Mouse (Mus musculus): ENCODE results near the gene Sh3bgr. TPM values are rescaled to one million over a fixed set of nuclear protein-coding genes. Genes with fewer than 3 reads are reported as not detected.

Sh3bgr gene
- total RNA-seq, 2 experiments from 2014 or later, result 2.6 to 3.1 TPM

DNA sequence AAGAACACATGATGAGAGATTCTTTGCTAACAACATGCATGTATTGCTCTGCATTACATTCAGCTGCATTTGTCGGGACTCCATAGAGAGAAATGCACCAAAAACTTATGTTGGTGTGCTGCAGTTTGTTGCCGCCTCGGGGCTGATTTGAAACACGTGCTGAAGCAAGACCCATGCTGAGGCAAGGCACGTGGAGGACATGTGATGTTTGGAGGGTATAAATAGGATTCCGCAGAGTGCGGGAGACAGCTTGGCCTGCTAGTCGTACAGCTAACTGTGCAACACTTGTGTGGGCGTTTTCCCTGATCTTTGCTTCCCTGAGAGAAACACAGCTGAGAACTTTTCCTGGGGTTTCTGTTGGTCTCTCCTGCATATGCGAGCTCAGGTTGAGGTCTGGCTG lies 9.5 kb downstream of the Sh3bgr start:
- DNase-seq (ENCODE audit: low spot score in 2 of 2), result peak in 1 of 2 experiments; percentile 15

DNA sequence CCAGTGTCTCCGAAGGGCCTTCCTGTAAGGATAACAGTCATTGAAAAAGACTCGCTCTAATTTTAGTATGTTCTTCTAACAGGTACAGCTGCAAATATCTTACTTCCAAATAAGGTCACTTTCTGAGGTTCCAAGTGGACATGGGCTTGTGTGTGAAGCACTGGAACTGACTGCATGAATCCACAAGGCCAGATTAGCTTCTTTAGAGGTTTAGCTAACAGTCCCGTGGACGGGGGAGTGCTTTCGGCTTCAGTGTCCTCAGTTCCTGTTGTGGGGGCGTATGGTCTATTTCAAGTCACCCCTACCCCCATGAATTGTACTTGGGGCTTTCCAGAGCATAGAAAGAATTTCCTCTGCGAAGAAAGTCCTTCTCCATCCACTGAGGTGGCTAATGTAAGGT lies 10.6 kb downstream of the Sh3bgr start:
- DNase-seq (ENCODE audit: low spot score in 2 of 2), result no peak

DNA sequence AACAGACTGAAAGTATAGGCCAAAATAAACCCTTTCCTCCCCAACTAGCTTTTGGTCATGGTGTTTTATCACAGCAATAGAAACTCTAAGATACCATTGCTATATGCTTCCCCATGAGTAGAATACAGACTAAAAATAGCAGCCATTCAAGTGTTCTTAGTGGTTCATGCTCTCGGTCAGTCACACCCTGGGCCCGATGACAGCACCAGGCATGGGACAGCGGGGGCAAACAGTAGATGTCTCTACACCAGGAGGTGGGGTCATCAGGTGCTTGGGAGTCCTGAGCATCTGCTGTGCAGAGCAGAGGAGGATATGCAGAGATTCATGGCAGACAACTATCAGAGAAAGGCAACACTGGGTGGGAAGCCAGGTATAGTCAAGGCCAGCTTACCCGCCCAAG lies 12.8 kb downstream of the Sh3bgr start:
- DNase-seq (ENCODE audit: low spot score in 2 of 2), result no peak

DNA sequence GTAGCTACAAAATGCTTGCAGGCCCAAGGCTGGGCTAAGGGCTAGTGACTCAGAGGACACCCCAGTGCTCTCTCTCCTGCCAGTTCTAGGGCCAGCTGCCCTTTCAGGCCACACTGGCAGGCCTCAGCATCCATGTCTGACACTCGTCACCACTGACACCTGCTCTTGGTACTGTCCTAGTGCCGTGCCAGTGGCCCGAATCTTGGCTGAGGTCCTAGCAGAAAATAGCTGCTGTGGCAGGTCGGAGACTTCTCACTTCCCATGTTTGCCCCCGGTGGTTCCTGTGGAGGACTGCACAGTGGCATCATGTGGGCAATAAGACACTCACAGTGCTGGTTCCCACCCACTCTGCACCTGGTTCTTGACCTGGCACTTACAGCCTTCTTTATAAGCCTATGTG lies 21.2 kb downstream of the Sh3bgr start:
- DNase-seq (ENCODE audit: low spot score in 2 of 2), result no peak

DNA sequence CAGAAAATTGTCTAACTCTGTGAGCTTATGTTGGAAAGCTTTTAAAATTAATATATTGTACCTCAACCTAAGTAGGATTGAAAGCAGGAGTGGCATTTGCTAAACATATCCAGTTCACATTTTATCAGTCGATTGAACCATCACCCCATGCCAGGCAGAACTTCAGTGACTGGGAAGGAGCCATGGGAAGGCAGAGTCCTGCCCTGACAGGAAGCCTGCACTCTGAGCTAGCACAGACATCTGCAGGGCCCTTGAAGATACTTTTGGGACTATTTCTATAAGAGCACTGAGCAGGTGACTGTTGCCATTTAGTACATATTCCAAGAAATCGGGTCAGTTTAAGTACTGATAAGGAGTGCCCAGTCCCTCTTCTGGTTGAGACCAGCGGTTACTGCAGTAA lies 21.7 kb downstream of the Sh3bgr start:
- no peak for DNase-seq (ENCODE audit: low spot score in 2 of 2)

DNA sequence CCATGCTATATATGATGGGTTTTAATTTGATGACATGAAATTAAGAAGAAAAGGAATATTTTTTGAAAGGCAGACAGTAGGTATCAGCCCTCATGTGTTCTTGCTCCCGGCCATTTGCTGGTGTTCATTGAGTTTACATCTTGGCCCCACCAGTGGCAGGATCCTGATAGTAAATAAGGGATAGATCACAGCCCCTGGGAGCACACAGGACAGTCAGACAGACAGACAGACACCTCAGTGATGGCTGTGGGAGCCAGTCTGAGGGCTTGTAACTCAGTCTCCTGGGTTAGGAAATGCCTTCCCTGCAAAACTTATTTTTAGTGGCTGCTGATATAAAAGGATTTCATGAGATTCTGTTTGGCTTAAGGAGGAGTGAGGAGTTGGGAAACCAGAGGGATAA lies 22.2 kb downstream of the Sh3bgr start:
- no peak for DNase-seq (ENCODE audit: low spot score in 2 of 2)

DNA sequence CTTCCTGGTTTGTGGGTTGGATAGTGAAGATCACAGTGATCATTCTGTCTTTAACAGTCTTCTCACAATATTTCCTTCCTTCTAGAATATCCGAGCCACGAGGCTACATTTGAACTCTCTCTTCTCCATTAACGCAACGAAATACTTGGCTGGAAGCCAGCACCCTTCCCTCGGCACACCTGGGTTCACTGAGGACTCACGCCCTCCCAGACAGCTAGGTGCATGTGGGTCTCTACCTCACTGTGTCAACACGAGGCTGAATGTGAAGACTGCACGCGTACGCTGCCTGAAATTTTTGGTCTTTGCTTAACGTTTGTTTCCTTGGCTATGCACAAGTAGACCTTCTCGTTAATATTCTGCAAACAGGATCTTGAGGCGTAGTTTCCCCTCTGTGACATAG lies 28.2 kb downstream of the Sh3bgr start:
- no peak for DNase-seq (ENCODE audit: low spot score in 2 of 2)

DNA sequence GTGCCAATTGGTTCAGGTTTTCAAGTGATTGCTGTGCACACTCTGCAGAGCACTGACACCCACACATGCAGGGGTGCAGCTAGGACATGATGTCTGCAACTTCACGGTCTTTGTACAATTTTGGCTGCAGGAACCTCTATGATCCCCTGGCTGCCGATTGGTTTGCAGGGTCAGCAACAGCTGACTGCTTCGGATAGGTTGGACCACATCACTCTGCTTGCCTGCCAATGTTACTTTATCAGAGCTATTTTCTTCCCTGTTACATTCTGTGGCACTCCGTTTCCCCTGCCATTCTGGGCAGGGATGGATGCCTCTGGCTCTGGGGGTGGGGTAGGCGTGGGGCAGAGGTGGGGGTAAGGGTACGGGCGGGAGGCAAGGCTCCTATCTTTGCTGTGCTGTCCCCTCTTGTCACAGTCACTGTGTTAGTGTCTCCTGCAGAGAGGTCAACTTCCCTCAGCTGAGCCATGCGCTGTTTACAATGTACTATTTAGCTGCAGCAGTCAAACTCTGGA lies 28.9 kb downstream of the Sh3bgr start:
- peak; percentile 16 to 25 for DNase-seq (ENCODE audit: low spot score in 2 of 2)

DNA sequence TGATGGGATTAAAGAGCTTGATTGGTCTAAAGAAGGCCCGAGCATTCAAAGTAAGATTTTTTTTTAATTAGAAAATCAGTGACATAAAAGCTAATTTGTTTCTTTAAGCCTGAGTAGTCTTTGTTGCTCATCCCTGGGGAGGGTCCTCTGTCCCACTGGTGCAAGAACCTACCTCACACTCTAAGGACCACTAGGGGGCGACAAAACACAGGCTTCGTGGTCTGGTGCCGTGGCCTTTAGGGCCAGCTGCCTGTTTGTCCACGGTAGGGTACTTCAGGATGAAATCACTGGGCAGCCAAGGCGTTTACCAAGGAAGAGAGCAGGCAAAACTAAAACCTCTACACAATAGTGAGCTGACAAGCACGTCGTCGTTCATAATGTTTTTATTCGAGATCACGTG lies 30.2 kb downstream of the Sh3bgr start:
- DNase-seq (ENCODE audit: low spot score in 2 of 2), result peak; percentile 76 to 82

DNA sequence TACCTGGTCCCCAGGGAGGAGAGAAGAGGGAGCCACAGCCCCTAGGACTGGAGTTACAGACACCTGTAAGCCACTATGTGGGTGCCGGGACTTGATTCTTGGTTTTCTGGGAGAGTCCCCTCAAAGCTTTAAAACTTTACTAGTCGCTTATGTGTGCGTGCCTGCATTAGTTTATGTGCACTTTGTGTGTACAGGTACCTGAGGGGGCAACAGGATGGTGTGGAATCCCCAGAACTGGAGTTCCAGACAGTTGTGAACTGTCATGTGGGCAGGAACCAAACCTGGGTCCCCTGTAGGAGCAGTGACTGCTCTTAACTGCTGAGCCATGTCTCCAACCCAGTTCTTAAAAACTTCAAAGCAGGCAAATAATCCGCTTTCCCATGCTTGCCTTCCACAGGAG lies 31.0 kb downstream of the Sh3bgr start:
- no peak for DNase-seq (ENCODE audit: low spot score in 2 of 2)

DNA sequence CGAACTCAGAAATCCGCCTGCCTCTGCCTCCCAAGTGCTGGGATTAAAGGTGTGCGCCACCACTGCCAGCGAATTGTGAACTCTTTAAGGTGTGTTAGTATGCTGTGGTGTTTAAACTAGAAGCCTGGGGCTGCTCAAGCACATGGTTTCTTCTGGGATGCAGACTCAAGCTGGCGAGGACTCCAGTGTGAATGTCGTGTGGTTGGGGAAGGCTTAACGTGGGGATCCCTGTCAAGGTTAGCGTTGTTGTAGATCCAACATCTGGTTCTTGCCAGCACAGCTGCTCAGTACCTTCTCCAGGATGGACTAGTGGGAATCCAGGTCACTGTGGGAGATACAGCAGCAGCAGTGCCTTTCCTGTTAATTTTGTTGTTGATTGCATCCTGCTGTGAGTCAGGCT lies 31.7 kb downstream of the Sh3bgr start:
- DNase-seq (ENCODE audit: low spot score in 2 of 2), result no peak

DNA sequence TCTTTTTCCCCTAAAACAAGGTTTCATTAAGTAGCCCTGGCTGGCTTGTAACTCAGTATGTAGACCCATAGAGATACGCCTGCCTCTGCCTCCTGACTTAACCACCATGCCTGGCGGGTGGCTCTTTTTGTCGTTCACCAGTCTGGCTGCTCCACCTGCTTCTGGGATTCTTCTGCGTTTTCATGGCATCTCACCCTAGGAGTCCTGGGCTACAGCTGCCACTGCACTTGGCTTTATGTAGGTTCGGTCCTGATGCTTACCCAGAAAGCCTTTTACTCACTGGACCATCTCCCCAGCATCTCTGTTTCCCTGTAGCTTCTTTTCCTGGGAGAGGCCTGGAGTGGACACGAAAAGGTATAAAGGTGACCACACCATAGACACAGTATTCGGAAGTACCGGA lies 33.7 kb downstream of the Sh3bgr start:
- no peak for DNase-seq (ENCODE audit: low spot score in 2 of 2)

DNA sequence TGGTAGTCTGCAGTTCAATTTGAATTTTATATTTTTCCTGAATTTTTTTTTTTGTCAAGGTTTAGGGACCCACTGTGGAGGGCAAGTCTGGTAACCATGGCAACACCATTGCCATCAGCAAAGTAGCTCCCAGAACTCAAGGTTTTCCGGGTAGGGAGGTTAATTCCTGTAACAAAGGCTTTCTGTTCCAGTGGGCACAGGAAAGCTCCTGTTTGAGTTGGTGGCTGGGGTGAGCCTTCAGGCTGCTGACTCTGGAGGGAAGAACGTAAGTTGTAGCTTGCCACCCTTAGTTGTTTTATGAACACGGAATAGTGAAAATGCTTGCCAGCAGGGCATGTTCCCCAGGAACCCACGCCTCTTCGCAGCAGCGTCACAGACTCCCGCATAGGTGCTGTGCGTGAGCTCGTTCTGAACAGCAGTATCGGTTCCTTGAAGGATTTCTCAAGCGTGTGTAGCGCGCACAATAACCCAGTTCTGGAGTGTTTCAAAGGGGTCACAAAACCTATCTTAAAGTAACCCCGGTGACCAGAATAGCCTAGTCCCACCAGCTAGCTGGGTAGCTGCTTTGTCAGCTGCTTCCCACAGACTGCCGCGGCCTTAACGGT lies 35.2 kb downstream of the Sh3bgr start, which contains the start of gene B3galt5:
TSS of gene B3galt5 (plus strand) at position 436 of the 605 bp plus-strand sequence.
- DNase-seq (ENCODE audit: low spot score in 2 of 2), result no peak

DNA sequence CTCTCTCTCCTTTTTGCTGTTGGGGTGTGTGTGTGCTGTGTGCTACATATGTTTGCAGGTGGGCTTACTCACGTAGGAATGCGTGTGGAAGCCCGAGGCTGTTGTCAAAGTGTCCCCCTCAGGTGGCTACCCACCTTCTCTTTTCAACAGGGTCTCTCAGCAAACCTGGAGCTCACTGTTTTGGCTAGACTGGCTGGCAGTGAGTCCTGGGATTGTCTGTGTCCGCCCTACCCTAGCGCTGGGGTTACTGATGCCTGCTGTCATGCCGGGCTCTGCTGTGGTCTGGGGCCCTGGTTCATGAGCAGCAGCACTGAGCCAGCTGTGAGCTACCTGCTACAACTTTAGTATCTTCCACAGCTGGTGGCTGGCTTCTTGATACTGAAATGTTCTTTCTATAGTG lies 44.2 kb downstream of the Sh3bgr start:
- peak in 1 of 2 experiments; percentile 4 for DNase-seq (ENCODE audit: low spot score in 2 of 2)

DNA sequence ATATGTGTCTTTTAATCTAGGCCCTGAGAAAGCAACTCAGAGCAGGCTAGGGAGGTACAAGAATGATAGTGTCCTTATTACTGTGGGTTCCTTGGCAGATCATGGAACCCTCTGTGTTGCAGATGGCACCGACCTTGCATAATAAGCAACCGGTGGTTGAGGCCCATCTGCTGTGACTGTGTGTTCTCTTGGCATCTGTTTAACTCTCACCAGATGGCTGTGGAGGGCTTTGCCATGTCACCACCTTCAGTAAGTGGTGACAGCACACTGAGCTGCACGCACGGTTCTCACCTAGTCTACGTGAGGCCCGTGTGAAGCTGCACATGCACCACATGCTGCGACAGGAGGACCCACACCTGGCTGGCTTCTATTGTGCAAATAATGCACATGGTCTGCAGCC lies 49.4 kb downstream of the Sh3bgr start:
- DNase-seq (ENCODE audit: low spot score in 2 of 2), result peak; percentile 64 to 68

DNA sequence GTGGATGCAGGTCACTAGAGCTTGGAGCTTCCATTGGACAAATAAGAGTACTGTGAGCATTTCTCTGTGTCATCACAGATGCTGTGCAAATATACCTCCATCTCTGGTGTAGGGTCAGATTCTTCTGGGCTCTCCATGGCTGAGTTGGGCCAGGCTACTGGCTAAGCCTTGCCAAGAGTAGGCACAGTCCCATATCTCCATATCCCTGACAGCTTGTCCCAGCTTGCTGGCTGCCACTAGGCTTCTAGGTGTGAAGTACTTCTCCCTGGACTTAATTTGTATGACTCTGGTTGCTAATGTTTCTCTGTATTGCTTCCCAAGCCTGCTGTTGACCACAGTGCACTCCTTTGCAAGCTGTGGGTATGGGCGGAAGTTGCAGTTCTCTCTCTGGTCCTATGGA lies 51.9 kb downstream of the Sh3bgr start:
- peak in 1 of 2 experiments; percentile 10 for DNase-seq (ENCODE audit: low spot score in 2 of 2)

DNA sequence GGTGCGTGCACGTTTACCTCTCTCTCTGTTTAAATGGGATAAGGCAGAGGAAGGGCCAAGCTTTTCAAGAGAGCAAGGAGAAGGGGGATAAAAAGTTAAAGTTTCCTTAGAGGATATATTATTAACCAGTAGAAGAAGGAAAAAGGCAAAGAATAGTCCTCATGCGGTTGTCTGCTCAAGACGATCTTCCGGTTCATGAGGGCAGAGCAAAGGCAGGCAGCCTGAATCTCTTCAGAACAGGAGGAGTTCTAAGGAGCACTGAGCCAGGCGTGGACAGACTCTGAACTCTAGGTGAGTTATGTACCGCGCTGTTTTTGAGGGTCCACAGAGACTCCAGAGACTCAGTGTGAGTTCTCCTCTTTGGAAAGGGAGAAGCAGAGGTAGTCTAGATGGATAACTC lies 58.2 kb downstream of the Sh3bgr start:
- DNase-seq (ENCODE audit: low spot score in 2 of 2), result no peak

DNA sequence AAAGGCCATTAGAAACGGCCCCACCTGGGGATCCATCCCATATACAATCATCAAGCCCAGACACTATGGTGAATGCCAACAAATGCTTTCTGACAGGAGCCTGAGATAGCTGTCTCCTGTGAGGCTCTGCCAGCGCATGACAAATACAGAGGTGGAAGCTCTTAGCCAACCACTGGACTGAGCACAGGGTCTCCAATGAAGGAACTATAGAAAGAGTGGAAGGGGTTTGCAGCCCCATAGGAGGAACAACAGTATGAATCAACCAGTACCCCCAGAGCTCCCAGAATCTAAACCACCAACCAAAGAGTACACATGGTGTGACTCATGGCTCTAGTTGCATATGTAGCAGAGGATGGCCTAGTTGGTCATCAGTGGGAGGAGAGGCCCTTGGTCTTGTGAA lies 71.5 kb downstream of the Sh3bgr start:
- DNase-seq (ENCODE audit: low spot score in 2 of 2), result no peak

DNA sequence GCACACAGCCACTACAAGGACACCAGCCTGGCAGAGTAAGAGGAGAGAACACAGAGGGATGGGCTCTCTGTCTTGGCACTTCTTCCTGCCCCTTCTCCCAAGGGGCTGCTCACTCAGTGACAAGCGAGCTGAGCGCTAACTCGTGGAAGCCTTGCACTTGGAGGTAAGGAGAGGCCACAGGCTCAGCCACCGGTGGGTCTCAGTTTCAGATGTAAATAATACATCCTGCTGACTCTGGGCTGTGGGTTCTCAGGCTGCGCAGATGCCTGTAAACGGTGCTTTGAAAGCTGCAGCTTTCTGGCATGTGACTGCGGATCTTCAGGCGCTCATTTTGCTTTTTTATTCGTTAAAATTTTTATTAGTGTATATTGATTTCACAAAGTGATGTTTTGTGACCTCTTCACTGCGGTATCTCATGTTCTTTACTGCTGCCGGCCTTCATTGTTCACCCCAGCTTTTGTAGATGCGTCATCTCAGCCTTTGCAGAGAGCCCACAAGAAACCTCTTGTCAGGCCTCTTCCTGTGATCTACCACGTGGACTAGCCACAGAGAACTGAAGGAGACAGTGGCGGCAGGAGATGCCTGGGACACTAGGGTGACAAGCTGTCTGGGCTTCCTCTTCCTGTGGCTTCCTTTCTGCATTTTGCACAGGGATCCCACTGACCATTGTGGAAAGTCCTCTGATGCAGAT lies 72.8 kb downstream of the Sh3bgr start:
- no peak for DNase-seq (ENCODE audit: low spot score in 2 of 2)

DNA sequence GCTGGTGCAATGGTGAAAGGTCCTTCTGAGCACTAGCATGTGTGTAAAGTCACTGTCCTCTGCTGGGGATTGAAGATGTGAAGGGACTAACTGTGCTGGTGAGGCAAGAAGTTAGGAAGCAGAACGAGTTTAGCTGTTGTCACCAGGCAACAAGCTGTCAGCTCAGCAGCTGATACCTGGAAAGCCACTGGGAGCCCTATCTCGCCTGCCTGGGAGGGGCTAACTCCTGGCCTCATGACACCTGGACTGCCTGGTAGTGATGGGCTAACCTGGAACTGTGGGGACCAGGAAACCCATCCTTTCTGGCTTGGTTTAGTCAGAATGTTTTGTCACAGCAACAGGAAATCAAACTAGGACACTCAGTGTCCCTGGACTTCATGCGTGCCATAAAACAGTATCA lies 76.3 kb downstream of the Sh3bgr start:
- DNase-seq (ENCODE audit: low spot score in 2 of 2), result no peak
